Mouse (Mus musculus) lung, embryonic 16.5 days (tissue): ENCODE measurements around the gene Gm11232. TPM values are rescaled to one million over a fixed set of nuclear protein-coding genes. Genes with fewer than 3 reads are reported as not detected.

Experiments
- ATAC-seq: fragments of 200-750 bp; cut with Nextera tagmentation; 2 replicates; pipeline ENCODE4 v1.8.0; 2017; ENCODE audit warnings: low read depth, mild to moderate bottlenecking, moderate library complexity
- H3K27ac ChIP-seq: fragments of 300-500 bp; sonication (generic); 2 replicates; pipeline ENCODE4 v1.5.1; 2014; ENCODE audit warnings: mild to moderate bottlenecking, control low read depth, low read length
- H3K27me3 ChIP-seq: fragments of 300-500 bp; sonication (generic); 2 replicates; pipeline ENCODE4 v1.6.1; 2014; ENCODE audit warnings: low read depth, low read length, mixed read lengths; ENCODE audit not compliant: control insufficient read depth, insufficient read depth
- H3K36me3 ChIP-seq: fragments of 300-500 bp; sonication (generic); 2 replicates; pipeline ENCODE4 v1.6.1; 2014; ENCODE audit warnings: low read length; ENCODE audit not compliant: control insufficient read depth, insufficient read depth
- H3K4me1 ChIP-seq: fragments of 300-500 bp; sonication (generic); replicated peaks from 2 replicates; pipeline ENCODE4 v1.6.1; 2014; ENCODE audit warnings: low read length, mixed read lengths; ENCODE audit not compliant: control insufficient read depth, insufficient read depth
- H3K4me2 ChIP-seq: fragments of 300-500 bp; sonication (generic); 2 replicates; pipeline ENCODE4 v1.6.1; 2014; ENCODE audit warnings: low read depth, low read length, control low read depth
- H3K4me3 ChIP-seq: fragments of 300-500 bp; sonication (generic); 2 replicates; pipeline ENCODE4 v1.5.1; 2014; ENCODE audit warnings: mild to moderate bottlenecking, low read length, control low read depth
- H3K9ac ChIP-seq: fragments of 300-500 bp; sonication (generic); 2 replicates; pipeline ENCODE4 v1.6.1; 2014; ENCODE audit warnings: low read length, control low read depth
- H3K9me3 ChIP-seq: fragments of 300-500 bp; sonication (generic); 2 replicates; pipeline ENCODE4 v1.6.1; 2016; ENCODE audit warnings: low read length; ENCODE audit not compliant: control insufficient read depth
- WGBS: fragments of 180-500 bp; shearing (Covaris S2); extraction: QIAGEN DNeasy Blood & Tissue Kit; methylation state at CpG from one replicate; pipeline ENCODE4 v1.1.7; 2014; 5-methylcytosine and 5-hydroxymethylcytosine counted together
- polyA plus RNA-seq: library from polyadenylated mRNA; unstranded; fragments of >200 nt; fragmentation: Nextera tagmentation; extraction: Ambion mirVana; gene quantifications from 2 replicates; pipeline ENCODE4 v1.2.1, GENCODE M21; 2015

The Gm11232 gene
- not detected in 2 replicates for polyA plus RNA-seq

- no peaks in the 10 kb centered on the region for H3K9me3 ChIP-seq
- H3K27ac ChIP-seq: no peak within 1 kb of the TSS
- no peak within 1 kb of the TSS for H3K9ac ChIP-seq
- no peak within 1 kb of the TSS for H3K4me2 ChIP-seq
- no peaks in the 10 kb centered on the region for H3K4me1 ChIP-seq
- no peaks in the 10 kb centered on the region for H3K36me3 ChIP-seq
- no peaks in the 10 kb centered on the region for H3K27me3 ChIP-seq
- 47% methylated on average over 2 of the region's 2 CpGs for WGBS
- ATAC-seq: no peak
- no peak within 1 kb of the TSS for H3K4me3 ChIP-seq
Measured at GRCm38 (mm10) chr4:71757865-71758264, at the start of gene Gm11232. Gene Gm11232, minus strand, starts transcription at chr4:71757965.

GRCm38 (mm10) chr4:71805977-71806534 lies 48.3 kb upstream of the Gm11232 start:
- no peaks in the 10 kb centered on the region for H3K9me3 ChIP-seq
- WGBS: 54% methylated on average over 2 of the region's 2 CpGs
- ATAC-seq: no peak

GRCm38 (mm10) chr4:71765529-71765928 lies 7.8 kb upstream of the Gm11232 start:
- Histone ChIP-seq H3K9ac (no peak overlapping the region), H3K4me3 (no peak overlapping the region), H3K27me3 (no peaks in the 10 kb centered on the region), H3K27ac (no peak overlapping the region), H3K4me2 (no peak overlapping the region), H3K4me1 (no peaks in the 10 kb centered on the region), H3K36me3 (no peaks in the 10 kb centered on the region), H3K9me3 (no peaks in the 10 kb centered on the region)
- WGBS: 68% methylated on average over 1 of the region's 1 CpGs
- ATAC-seq: no peak

More at GRCm38 (mm10) chr4:71805977-71806534, 48.3 kb upstream of the Gm11232 start:
- no peaks in the 10 kb centered on the region for H3K4me1 ChIP-seq
- no peak overlapping the region for H3K9ac ChIP-seq
- H3K27me3 ChIP-seq: no peaks in the 10 kb centered on the region
- no peak overlapping the region for H3K27ac ChIP-seq
- no peaks in the 10 kb centered on the region for H3K36me3 ChIP-seq
- H3K4me3 ChIP-seq: no peak overlapping the region
- H3K4me2 ChIP-seq: no peak overlapping the region

GRCm38 (mm10) chr4:71765071-71765470 lies 7.3 kb upstream of the Gm11232 start:
- no peaks in the 10 kb centered on the region for H3K36me3 ChIP-seq

GRCm38 (mm10) chr4:71756441-71757221 lies 1.1 kb downstream of the Gm11232 start:
- H3K36me3 ChIP-seq: no peaks in the 10 kb centered on the region
- WGBS: 63% methylated on average over 11 of the region's 11 CpGs

More at GRCm38 (mm10) chr4:71765071-71765470, 7.3 kb upstream of the Gm11232 start:
- no peak for ATAC-seq
- Histone ChIP-seq H3K4me2 (no peak overlapping the region), H3K27ac (no peak overlapping the region), H3K9ac (no peak overlapping the region), H3K4me1 (no peaks in the 10 kb centered on the region), H3K27me3 (no peaks in the 10 kb centered on the region), H3K4me3 (no peak overlapping the region), H3K9me3 (no peaks in the 10 kb centered on the region)
- 80% methylated on average over 3 of the region's 3 CpGs for WGBS

GRCm38 (mm10) chr4:71745741-71746140 lies 12.0 kb downstream of the Gm11232 start:
- H3K27me3 ChIP-seq: no peaks in the 10 kb centered on the region
- no peak for ATAC-seq
- no peaks in the 10 kb centered on the region for H3K4me1 ChIP-seq
- no peak overlapping the region for H3K9ac ChIP-seq
- H3K36me3 ChIP-seq: no peaks in the 10 kb centered on the region
- WGBS: 51% methylated on average over 1 of the region's 1 CpGs
- no peak overlapping the region for H3K4me2 ChIP-seq
- no peaks in the 10 kb centered on the region for H3K9me3 ChIP-seq
- no peak overlapping the region for H3K4me3 ChIP-seq
- H3K27ac ChIP-seq: no peak overlapping the region

More at GRCm38 (mm10) chr4:71756441-71757221, 1.1 kb downstream of the Gm11232 start:
- H3K27ac ChIP-seq: no peak overlapping the region
- H3K9me3 ChIP-seq: no peaks in the 10 kb centered on the region
- no peak overlapping the region for H3K9ac ChIP-seq
- H3K4me1 ChIP-seq: no peaks in the 10 kb centered on the region
- H3K27me3 ChIP-seq: no peaks in the 10 kb centered on the region
- H3K4me3 ChIP-seq: no peak overlapping the region
- no peak for ATAC-seq
- no peak overlapping the region for H3K4me2 ChIP-seq

- Histone ChIP-seq H3K27me3 (no peaks in the 10 kb centered on the region), H3K36me3 (no peaks in the 10 kb centered on the region), H3K4me3 (no peak overlapping the region), H3K27ac (no peak overlapping the region), H3K4me2 (no peak overlapping the region), H3K4me1 (no peaks in the 10 kb centered on the region), H3K9me3 (no peaks in the 10 kb centered on the region), H3K9ac (no peak overlapping the region)
- ATAC-seq: no peak
Measured at GRCm38 (mm10) chr4:71736529-71736928, 21.2 kb downstream of the Gm11232 start.

- H3K27ac ChIP-seq: no peak overlapping the region
- no peak overlapping the region for H3K4me2 ChIP-seq
- H3K4me3 ChIP-seq: no peak overlapping the region
- no peaks in the 10 kb centered on the region for H3K4me1 ChIP-seq
- H3K36me3 ChIP-seq: no peaks in the 10 kb centered on the region
- no peak overlapping the region for H3K9ac ChIP-seq
- no peaks in the 10 kb centered on the region for H3K9me3 ChIP-seq
- ATAC-seq: no peak
- 83% methylated on average over 3 of the region's 3 CpGs for WGBS
- H3K27me3 ChIP-seq: no peaks in the 10 kb centered on the region
Measured at GRCm38 (mm10) chr4:71735261-71735660, 22.5 kb downstream of the Gm11232 start.

- Histone ChIP-seq H3K27me3 (no peaks in the 10 kb centered on the region), H3K36me3 (no peaks in the 10 kb centered on the region), H3K4me3 (no peak overlapping the region), H3K4me1 (no peaks in the 10 kb centered on the region), H3K27ac (no peak overlapping the region), H3K4me2 (no peak overlapping the region), H3K9me3 (no peaks in the 10 kb centered on the region), H3K9ac (no peak overlapping the region)
- no peak for ATAC-seq
Measured at GRCm38 (mm10) chr4:71729401-71729800, 28.4 kb downstream of the Gm11232 start.
